Mouse (Mus musculus): Measurements from ENCODE around the gene Impdh2. TPM values are rescaled to one million over a fixed set of nuclear protein-coding genes. Genes with fewer than 3 reads are reported as not detected.

The Impdh2 gene
- 190 to 206 TPM (median 192 TPM) in 4 replicates for total RNA-seq (2023; ENCODE audit: inconsistent age)

DNA sequence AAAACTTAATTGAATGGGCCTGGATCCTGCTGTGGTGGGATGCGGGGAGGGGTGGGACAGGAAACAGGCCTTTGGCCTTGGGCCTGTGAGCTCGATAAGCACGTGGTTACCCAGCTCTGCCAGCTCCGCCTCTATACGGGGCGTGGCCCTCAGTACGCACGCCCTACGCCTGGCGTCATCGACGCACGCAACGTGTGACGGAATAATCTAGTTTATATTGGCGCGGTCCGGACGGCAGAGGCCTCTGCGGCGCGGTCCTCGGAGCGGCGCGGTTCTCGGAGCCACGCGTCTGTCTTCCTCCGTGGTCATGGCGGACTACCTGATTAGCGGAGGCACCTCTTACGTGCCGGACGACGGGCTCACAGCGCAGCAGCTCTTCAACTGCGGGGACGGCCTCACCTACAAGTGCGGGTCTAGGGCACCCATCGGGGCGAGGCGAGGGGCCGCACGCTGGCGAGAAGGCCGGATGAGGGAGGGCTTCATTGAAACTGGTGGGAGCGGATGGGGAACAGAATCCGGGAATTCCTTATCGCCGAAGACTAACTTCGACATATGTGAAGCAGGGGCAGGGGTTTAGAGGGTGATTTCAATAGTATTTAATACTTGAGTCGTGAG lies at the start of gene Impdh2:
Gene Impdh2, plus strand, starts transcription at position 60 of the 615 bp plus-strand sequence.

DNA sequence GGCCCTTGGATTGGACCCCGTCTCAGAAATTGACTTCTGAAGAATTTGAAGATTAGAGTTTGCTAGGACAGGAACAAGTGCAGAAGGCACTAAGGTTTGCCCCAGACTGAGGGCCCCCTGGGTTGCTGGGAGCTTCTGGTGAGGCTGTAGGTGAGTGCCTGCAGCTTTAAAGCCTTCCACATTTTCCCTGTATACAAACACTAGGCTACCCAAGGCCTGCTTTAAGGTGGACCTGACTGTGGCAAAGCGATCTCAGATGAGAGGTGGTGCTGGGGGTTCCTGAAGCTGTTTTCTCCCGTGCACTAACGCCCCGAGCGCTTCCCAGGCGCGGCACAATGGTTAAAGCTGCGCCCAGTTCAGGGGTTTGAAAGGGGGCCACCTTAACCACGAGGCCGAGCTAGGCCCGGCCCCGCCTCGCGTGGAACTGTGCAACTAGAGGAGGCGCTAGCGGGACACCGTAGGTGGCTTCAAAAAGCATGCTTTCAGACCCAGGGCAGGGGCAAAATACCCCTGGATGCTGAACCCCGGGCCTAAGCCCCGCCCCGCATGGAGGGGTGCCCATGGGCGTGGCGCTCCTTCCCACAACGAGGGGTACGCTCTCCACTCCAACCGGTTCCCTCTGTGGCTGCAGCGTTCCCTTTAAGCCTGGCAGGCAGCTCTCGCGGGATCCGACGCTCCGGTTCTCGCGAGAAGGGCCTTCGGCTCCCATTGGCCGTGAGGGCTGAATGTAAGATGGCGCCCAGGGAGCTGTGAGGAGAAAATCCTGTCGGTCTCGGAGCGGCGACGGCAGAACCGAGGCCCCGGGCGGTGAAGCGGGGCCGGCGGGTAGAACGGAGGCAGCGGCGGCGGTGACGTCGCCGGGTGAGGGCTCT lies 43.5 kb upstream of the Impdh2 start, which contains the start of gene Qrich1:
Gene Qrich1, plus strand, starts transcription at position 427 of the 872 bp plus-strand sequence.

DNA sequence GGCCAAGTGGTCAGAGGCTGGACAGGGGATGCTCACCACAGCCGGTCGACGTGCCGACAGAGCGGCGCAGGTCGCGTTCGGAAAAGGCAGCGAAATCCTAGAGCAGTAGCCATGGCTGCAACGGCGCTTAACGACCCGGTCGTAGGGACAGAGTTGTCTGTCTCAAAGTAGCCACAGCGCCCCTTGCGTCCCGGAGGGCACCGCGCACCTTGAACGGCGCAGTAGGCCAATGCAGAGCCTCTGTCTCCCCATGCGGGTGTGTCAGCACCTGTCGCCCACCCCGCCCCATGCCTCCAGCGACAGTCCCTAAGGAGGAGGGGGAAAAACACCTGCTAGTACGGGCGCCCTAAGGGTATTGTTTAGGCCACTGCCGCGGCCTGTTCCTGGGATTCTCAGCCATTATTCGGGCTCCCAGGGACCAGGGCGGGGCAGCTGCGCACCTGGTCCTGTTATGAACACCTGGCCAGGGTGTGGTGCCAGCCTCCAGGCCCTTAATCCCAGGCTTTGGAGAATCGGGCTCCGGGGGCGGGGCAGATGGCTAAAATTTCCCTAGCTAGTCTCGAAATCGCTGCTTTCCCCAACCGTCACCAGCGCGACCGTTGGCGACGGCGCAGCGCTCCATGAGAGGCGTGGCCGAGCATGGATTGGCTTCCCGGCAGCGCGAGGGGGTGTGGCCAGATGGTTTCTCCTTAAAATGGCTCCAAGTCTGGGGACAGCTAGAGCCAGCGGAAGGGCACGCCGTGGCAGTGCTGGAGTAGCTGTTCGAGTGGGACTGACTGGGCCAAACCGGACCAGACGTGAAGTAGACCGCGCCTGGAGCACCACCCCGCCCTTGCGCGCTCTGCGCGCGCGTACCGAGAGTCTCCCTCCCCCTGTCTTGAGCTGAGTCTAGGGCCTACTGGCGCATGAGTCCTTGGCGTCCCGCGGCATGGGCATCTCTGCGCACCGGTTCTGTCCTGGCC lies 7.0 kb downstream of the Impdh2 start, which contains the start of gene Ndufaf3:
Gene Ndufaf3, minus strand, starts transcription at position 620 of the 962 bp plus-strand sequence.

DNA sequence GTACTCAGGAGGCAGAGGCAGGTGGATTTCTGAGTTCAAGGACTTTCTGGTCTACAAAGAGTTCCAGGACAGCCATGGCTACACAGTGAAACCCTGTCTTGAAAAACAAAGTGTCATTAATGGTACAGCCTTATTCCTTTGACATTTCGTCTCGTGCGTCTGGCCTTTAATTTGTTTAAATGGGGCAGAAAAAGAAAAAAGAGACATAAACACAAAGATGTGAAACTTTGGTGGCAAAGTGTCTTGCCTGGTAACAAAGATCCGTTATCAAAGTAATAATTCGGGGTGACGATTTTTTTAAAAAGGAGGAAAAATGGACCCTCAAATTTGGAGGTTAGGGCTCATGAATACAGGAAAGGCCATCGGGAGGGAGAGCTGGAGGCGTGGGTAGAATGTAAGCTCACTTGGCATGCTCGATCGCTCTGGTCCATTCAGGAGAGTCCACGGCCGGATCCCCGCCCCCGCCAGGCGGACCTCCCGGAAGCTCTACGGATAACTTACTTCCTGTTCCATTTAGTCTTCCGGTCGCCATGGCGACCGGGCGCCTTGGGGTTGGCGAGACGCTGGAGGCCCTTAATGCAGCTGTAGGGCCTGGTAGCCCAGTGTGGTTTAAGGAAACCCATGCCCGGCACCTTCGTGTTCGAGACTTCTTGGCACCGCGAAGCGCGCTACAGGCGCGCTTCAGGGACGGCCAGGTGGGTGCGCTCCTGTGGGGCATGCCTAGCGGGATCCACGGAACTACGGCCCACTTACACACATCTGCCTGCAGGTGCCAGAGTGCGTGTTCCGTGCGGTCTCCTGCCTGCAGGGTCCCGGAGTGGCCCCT lies 9.5 kb downstream of the Impdh2 start, which contains the start of gene Dalrd3:
Gene Dalrd3, plus strand, starts transcription at position 506 of the 826 bp plus-strand sequence.

DNA sequence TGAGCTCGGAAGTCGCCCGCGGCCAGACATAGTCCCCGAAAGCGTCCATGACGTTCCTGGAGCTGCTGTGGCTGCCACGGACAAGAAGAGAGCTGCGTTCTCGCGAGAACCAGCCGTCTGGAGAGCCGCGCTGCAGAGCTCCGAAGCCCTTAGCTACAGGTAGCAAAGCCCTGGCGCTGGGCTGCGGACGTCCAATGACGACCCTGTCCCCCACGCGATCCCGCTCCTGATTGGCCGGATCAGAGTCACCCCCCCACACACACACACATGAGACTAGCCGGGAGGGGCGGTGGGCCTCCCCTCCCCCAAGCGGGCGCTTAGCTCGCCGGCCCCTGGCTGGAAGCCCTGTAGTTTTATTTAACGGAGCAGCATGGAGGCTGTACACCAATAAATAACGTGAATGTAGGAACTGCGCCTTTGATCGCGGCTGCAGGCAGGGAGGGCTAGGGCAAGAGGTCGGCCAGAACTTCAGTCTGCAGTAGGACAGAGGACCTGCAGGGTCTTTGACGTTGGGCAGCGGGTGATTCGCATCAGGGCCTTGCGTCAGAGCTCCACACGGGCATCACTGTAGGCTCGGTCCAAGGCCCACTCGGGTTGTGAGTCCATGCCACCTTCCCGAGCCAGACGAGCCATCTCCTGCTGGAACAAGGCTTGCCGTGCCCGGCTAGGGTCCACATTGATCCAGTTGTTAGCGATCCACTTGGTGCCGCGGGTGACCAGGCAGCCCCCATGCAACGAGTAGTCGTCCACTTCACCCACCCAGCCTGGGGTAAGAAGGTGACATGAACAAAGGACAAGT lies 18.7 kb downstream of the Impdh2 start, which contains the start of gene Wdr6:
Gene Wdr6, minus strand, starts transcription at position 195 of the 799 bp plus-strand sequence.

DNA sequence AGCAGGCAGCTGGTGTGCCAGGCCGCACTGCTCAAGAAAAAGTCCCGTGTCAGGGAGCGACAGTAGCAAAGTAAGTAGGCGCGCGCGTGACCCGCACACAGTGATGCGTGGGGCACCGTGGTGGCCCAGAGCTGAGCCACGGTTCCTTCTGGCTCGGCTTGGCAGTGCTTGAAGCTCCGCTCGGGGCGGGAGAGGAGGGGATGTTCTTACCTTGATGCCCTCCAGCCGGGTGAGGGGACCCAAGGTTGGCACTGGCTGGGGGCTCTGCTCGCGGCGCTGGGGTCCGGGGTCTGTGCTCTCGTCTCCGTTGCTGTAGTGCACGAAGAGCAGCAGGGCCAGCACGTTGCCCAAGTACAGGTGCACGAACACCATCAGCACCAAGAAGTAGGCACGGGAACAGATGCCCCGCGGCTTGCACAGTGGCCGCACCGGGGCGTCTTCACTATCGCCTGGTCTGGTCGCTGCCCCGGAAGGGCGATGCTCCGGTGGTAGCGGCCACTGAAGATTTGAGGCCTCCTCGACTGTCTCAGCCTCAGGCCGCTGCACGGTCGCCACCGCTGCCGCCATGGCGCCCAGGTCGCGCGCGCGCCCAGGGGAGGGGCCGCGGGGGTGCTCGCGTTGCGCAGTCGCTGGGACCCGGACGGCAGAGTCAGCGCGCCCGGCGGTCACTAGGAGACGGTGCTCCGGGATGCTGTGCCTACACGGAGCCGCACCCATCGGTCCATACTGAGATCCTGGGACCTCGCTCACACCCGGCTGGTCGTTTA lies 37.1 kb downstream of the Impdh2 start, which contains the start of gene P4htm:
Gene P4htm, minus strand, starts transcription at position 670 of the 767 bp plus-strand sequence.

Other genes with a start within 250 kb of the Impdh2 start
- gene Gpx1, start 221.4 kb upstream of the Impdh2 start, total RNA-seq (2023; ENCODE audit: inconsistent age) = 326 to 331 TPM (median 330 TPM) in 4 replicates
- 170 to 178 TPM (median 173 TPM) in 4 replicates for gene Usp4, start 212.4 kb upstream of the Impdh2 start, total RNA-seq (2023; ENCODE audit: inconsistent age)
- gene 1700102P08Rik, start 167.5 kb upstream of the Impdh2 start, total RNA-seq (2023; ENCODE audit: inconsistent age) = 5.1 to 8.1 TPM (median 5.3 TPM) in 4 replicates
- gene Ccdc36, start 131.8 kb upstream of the Impdh2 start, total RNA-seq (2023; ENCODE audit: inconsistent age) = not detected in 4 replicates
- gene BC048562, start 123.8 kb upstream of the Impdh2 start, total RNA-seq (2023; ENCODE audit: inconsistent age) = not detected in 4 replicates
- 26.7 to 37.4 TPM (median 30.9 TPM) in 4 replicates for gene Ccdc71, start 99.8 kb upstream of the Impdh2 start, total RNA-seq (2023; ENCODE audit: inconsistent age)
- 2.2 to 5.0 TPM (median 4.3 TPM) in 4 replicates for gene Klhdc8b, start 98.7 kb upstream of the Impdh2 start, total RNA-seq (2023; ENCODE audit: inconsistent age)
- 0.27 to 0.93 TPM (median 0.32 TPM) in 3 of 4 replicates, not detected in the other for gene Lamb2, start 80.5 kb upstream of the Impdh2 start, total RNA-seq (2023; ENCODE audit: inconsistent age)
- gene Usp19, start 69.7 kb upstream of the Impdh2 start, total RNA-seq (2023; ENCODE audit: inconsistent age) = 286 to 324 TPM (median 289 TPM) in 4 replicates
- gene Qars, start 52.6 kb upstream of the Impdh2 start, total RNA-seq (2023; ENCODE audit: inconsistent age) = 184 to 210 TPM (median 200 TPM) in 4 replicates
- gene Qrich1, start 43.5 kb upstream of the Impdh2 start, total RNA-seq (2023; ENCODE audit: inconsistent age) = 213 to 222 TPM (median 216 TPM) in 4 replicates
- 26.7 to 34.9 TPM (median 34.0 TPM) in 4 replicates for gene Ndufaf3, start 7.1 kb downstream of the Impdh2 start, total RNA-seq (2023; ENCODE audit: inconsistent age)
- gene Dalrd3, start 9.6 kb downstream of the Impdh2 start, total RNA-seq (2023; ENCODE audit: inconsistent age) = 93.0 to 123 TPM (median 103 TPM) in 4 replicates
- gene Wdr6, start 18.5 kb downstream of the Impdh2 start, total RNA-seq (2023; ENCODE audit: inconsistent age) = 40.0 to 43.3 TPM (median 41.3 TPM) in 4 replicates
- 4.6 to 7.5 TPM (median 5.5 TPM) in 4 replicates for gene P4htm, start 37.4 kb downstream of the Impdh2 start, total RNA-seq (2023; ENCODE audit: inconsistent age)
- 146 to 163 TPM (median 155 TPM) in 4 replicates for gene Arih2, start 89.1 kb downstream of the Impdh2 start, total RNA-seq (2023; ENCODE audit: inconsistent age)
- gene Slc25a20, start 101.8 kb downstream of the Impdh2 start, total RNA-seq (2023; ENCODE audit: inconsistent age) = 14.4 to 21.3 TPM (median 19.8 TPM) in 4 replicates
- gene Prkar2a, start 129.0 kb downstream of the Impdh2 start, total RNA-seq (2023; ENCODE audit: inconsistent age) = 8.5 to 10.4 TPM (median 9.6 TPM) in 4 replicates
- 61.0 to 68.4 TPM (median 65.1 TPM) in 4 replicates for gene Ip6k2, start 223.5 kb downstream of the Impdh2 start, total RNA-seq (2023; ENCODE audit: inconsistent age)
- 15.7 to 21.5 TPM (median 17.9 TPM) in 4 replicates for gene Nckipsd, start 248.1 kb downstream of the Impdh2 start, total RNA-seq (2023; ENCODE audit: inconsistent age)